Mouse (Mus musculus): ENCODE measurements at regions not wholly inside any gene's neighbourhood (a gene's known extent, or its start where the extent isn't known, plus 50 kb on each side); places are given as distances from the start of the nearest gene placed in this dataset.

GRCm38 (mm10) chr13:86205641-86206040 lies 158.9 kb upstream of the Cox7c start:
- TF ChIP-seq CTCF (IDR thresholded peaks at IDR 0.05; ENCODE audit: low read depth) (no peak), EP300 (IDR thresholded peaks at IDR 0.05; ENCODE audit: low read depth) (no peak)

Measured in liver, embryonic 14.5 days (tissue).